ENCODE assay signal across 17 mouse cellular contexts in the genomic region with DNA sequence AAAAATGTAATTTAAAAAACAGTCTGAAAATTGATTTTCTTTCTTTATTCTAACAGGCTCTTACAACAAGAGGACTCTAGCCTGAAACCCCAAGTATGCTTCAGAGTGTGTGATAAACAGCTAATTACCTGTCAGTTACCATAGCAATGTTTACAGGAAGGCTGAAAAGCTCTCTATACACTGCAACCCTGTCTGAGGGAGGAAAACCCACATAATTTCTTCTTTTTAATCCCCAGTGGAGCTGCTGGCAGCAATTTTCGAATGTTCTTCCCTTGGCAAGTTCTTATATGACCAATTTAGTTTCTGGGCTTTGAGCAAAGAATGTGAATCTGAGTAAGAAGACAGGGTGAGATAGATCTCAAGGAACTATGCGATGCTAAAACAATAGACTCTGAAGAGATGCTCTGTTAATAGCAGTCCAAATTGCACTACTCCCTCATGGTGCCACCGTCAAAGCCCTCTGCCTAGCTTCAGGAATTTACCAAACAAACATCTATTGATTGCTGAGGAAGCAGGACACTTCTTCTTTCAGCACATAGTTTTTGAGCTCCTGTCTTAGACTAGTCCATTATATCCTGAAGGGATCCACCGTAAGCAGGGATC.
A peak's percentile ranks its signal among the peaks of the same experiment; 100 is the strongest.
DNase-seq lines count a peak whose midpoint lies in the region; ATAC-seq and TF ChIP-seq lines count a peak whose summit lies in the region.
"Had no signal": no experiment of that assay in that cellular context is flagged by ENCODE, and none has a peak within 500 bp of the region (broad histone marks: within the 10 kb centered on the region; RNA-seq: fewer than 3 reads in every experiment).

No protein-coding gene starts in this region.

- no peak overlapping the region for H3K27ac ChIP-seq in hindbrain, postnatal 0 days
- H3K27ac ChIP-seq in hindbrain, embryonic 14.5 days, result no peak overlapping the region
- no peak overlapping the region for H3K27ac ChIP-seq in forebrain, embryonic 14.5 days (ENCODE audit: low read depth, low read length)
- H3K27ac ChIP-seq: heart, embryonic 13.5 days; limb, embryonic 15.5 days had no signal

- peak; percentile 2 for DNase-seq in hindbrain, postnatal 0 days (ENCODE audit: low spot score)
- DNase-seq in hindbrain, embryonic 14.5 days (ENCODE audit: low spot score), result no peak
- peak; percentile 74 for DNase-seq in brain, embryonic 14.5 days (ENCODE audit: low read depth)
- peak; percentile 58 for DNase-seq in forebrain, embryonic 14.5 days (ENCODE audit: low spot score)
- peak; percentile 6 to 7 for DNase-seq in left cerebral cortex, postnatal 36 days (ENCODE audit: low spot score in 2 of 2)
- no peak for DNase-seq in urinary bladder, postnatal 14 days (ENCODE audit: low spot score)
- DNase-seq in adrenal gland, adult 8-10 months, result no peak
- DNase-seq: adrenal gland, postnatal 36 days; cerebellum, adult 9-10 months; heart, postnatal 36 days; kidney, adult 8-10 months; lung, postnatal 10 days; spleen, adult 18-20 months; thymus, adult 2 months had no signal

- H3K4me3 ChIP-seq in hindbrain, postnatal 0 days (ENCODE audit: low read length), result no peak overlapping the region
- no peak overlapping the region for H3K4me3 ChIP-seq in hindbrain, embryonic 14.5 days (replicated peaks; ENCODE audit: low read length)
- H3K4me3 ChIP-seq in forebrain, embryonic 14.5 days (ENCODE audit: low read depth, low read length), result no peak overlapping the region
- H3K4me3 ChIP-seq: heart, embryonic 13.5 days; limb, embryonic 15.5 days; megakaryocyte, embryonic 14.5 days had no signal

- TF ChIP-seq POLR2A in brain, embryonic 14.5 days (IDR thresholded peaks at IDR 0.05; ENCODE audit: borderline replicate concordance, extremely low read depth, insufficient read depth, insufficient read length, poor library complexity, severe bottlenecking), result no peak

- no peak overlapping the region for H3K4me2 ChIP-seq in hindbrain, postnatal 0 days (ENCODE audit: low read depth, low read length)
- no peak overlapping the region for H3K4me2 ChIP-seq in hindbrain, embryonic 14.5 days (replicated peaks)
- no peak overlapping the region for H3K4me2 ChIP-seq in forebrain, embryonic 14.5 days (ENCODE audit: low read length)
- H3K4me2 ChIP-seq: heart, embryonic 13.5 days; limb, embryonic 15.5 days had no signal

- WGBS in hindbrain, postnatal 0 days, result 56% methylated on average over 4 of the region's 4 CpGs
- WGBS in hindbrain, embryonic 14.5 days, result 58% methylated on average over 4 of the region's 4 CpGs
- WGBS in forebrain, embryonic 14.5 days, result 27% methylated on average over 4 of the region's 4 CpGs

- no peak for TF ChIP-seq CTCF in hindbrain, postnatal 0 days (IDR thresholded peaks at IDR 0.05; ENCODE audit: low read depth)
- no peak for TF ChIP-seq CTCF in brain, embryonic 14.5 days (IDR thresholded peaks at IDR 0.05; ENCODE audit: borderline replicate concordance, extremely low read depth, insufficient read depth, insufficient read length)

- intact Hi-C loops in left cerebral cortex, postnatal 36 days (cut with DNase I), result no loop called here

- no peaks in the 10 kb centered on the region for H3K36me3 ChIP-seq in hindbrain, postnatal 0 days (ENCODE audit: insufficient read depth, low read length)
- no peaks in the 10 kb centered on the region for H3K36me3 ChIP-seq in hindbrain, embryonic 14.5 days (replicated peaks; ENCODE audit: control insufficient read depth, insufficient read depth)
- no peaks in the 10 kb centered on the region for H3K36me3 ChIP-seq in forebrain, embryonic 14.5 days (ENCODE audit: control insufficient read depth, insufficient read depth, low read length)
- H3K36me3 ChIP-seq: heart, embryonic 13.5 days; limb, embryonic 15.5 days had no signal

- ATAC-seq in hindbrain, postnatal 0 days, result no peak
- no peak for ATAC-seq in hindbrain, embryonic 14.5 days (ENCODE audit: low FRiP score)
- peak; percentile 77; the same call in 1 of the 2 replicates for ATAC-seq in forebrain, embryonic 14.5 days

- H3K27me3 ChIP-seq in hindbrain, postnatal 0 days (ENCODE audit: insufficient read depth, low read length), result no peaks in the 10 kb centered on the region
- no peaks in the 10 kb centered on the region for H3K27me3 ChIP-seq in hindbrain, embryonic 14.5 days (ENCODE audit: control insufficient read depth, insufficient read depth, low read length)
- H3K27me3 ChIP-seq in forebrain, embryonic 14.5 days (replicated peaks; ENCODE audit: control insufficient read depth, insufficient read depth, low read length), result no peaks in the 10 kb centered on the region
- H3K27me3 ChIP-seq: heart, embryonic 13.5 days; limb, embryonic 15.5 days; megakaryocyte, embryonic 14.5 days had no signal

- H3K4me1 ChIP-seq in hindbrain, postnatal 0 days (ENCODE audit: insufficient read depth, low read length), result no peaks in the 10 kb centered on the region
- no peaks in the 10 kb centered on the region for H3K4me1 ChIP-seq in hindbrain, embryonic 14.5 days (replicated peaks; ENCODE audit: control insufficient read depth, insufficient read depth, low read length)
- H3K4me1 ChIP-seq in forebrain, embryonic 14.5 days (ENCODE audit: control insufficient read depth, insufficient read depth, low read length), result peaks cover 5% of the 10 kb centered on the region; the same call in 1 of the 2 replicates
- H3K4me1 ChIP-seq: heart, embryonic 13.5 days; limb, embryonic 15.5 days; megakaryocyte, embryonic 14.5 days had no signal

- H3K9ac ChIP-seq in hindbrain, postnatal 0 days (replicated peaks; ENCODE audit: low read length), result no peak overlapping the region
- no peak overlapping the region for H3K9ac ChIP-seq in hindbrain, embryonic 14.5 days
- H3K9ac ChIP-seq in forebrain, embryonic 14.5 days (ENCODE audit: low read length), result no peak overlapping the region
- H3K9ac ChIP-seq: heart, embryonic 13.5 days; limb, embryonic 15.5 days had no signal

- no peaks in the 10 kb centered on the region for H3K9me3 ChIP-seq in hindbrain, postnatal 0 days (ENCODE audit: low read length)
- H3K9me3 ChIP-seq in hindbrain, embryonic 14.5 days (ENCODE audit: control insufficient read depth, low read length), result no peaks in the 10 kb centered on the region
- H3K9me3 ChIP-seq in forebrain, embryonic 14.5 days (replicated peaks; ENCODE audit: control insufficient read depth, low read length), result no peaks in the 10 kb centered on the region
- H3K9me3 ChIP-seq: heart, embryonic 13.5 days; limb, embryonic 15.5 days had no signal

Comparison
In these comparisons a context has a peak if more than half of its experiments do, and no peak if none do; other contexts are left out.
1. DNase-seq: peak in hindbrain, postnatal 0 days (single experiment), brain, embryonic 14.5 days (single experiment), forebrain, embryonic 14.5 days (single experiment) and left cerebral cortex, postnatal 36 days (2 of 2); none in hindbrain, embryonic 14.5 days (single experiment), urinary bladder, postnatal 14 days (single experiment) and adrenal gland, adult 8-10 months (single experiment).